Mouse (Mus musculus) myocyte (in vitro differentiated cells): ENCODE measurements around the gene Galnt6. TPM values are rescaled to one million over a fixed set of nuclear protein-coding genes. Genes with fewer than 3 reads are reported as not detected.

Experiments used
- H3K27me3 ChIP-seq: one replicate; pipeline ENCODE4 v1.6.1; 2011; ENCODE audit not compliant: control insufficient read depth, insufficient read depth, insufficient read length
- H3K36me3 ChIP-seq: one replicate; pipeline ENCODE4 v1.6.1; 2011; ENCODE audit not compliant: control insufficient read depth, insufficient read depth
- H3K4me2 ChIP-seq: one replicate; pipeline ENCODE4 v1.6.1; 2011; ENCODE audit warnings: low read depth, control low read depth
- H3K4me3 ChIP-seq: one replicate; pipeline ENCODE4 v1.5.1; 2011; ENCODE audit warnings: mild to moderate bottlenecking, control low read depth, moderate library complexity
- H3K79me2 ChIP-seq: one replicate; pipeline ENCODE4 v1.6.1; 2011; ENCODE audit not compliant: control insufficient read depth, insufficient read depth
- H3ac ChIP-seq: one replicate; pipeline ENCODE4 v1.6.1; 2011; ENCODE audit not compliant: control insufficient read depth, insufficient read length
- CEBPB ChIP-seq: IDR thresholded peaks from 2 replicates; pipeline ENCODE4 v1.6.1; 2011; ENCODE audit warnings: mild to moderate bottlenecking, moderate library complexity; ENCODE audit not compliant: poor library complexity, insufficient read depth, severe bottlenecking
- E2F4 ChIP-seq: IDR thresholded peaks from one replicate; pipeline ENCODE4 v1.6.1; 2011; ENCODE audit warnings: mild to moderate bottlenecking, control low read depth, moderate library complexity; ENCODE audit not compliant: insufficient read depth
- MAX ChIP-seq: IDR thresholded peaks from one replicate; pipeline ENCODE4 v1.6.1; 2011; ENCODE audit warnings: low read depth, mild to moderate bottlenecking, control low read depth
- MYOD1 ChIP-seq, 3 experiments: IDR thresholded peaks; one replicate each; pipeline ENCODE4 v1.6.1; 2011; ENCODE audit warnings: control low read depth in 2 of 3, low read depth in 2 of 3, mild to moderate bottlenecking in 2 of 3, moderate library complexity in 1 of 3; ENCODE audit not compliant: insufficient read length in 2 of 3, control insufficient read depth in 1 of 3
- MYOG ChIP-seq, 3 experiments: IDR thresholded peaks; one replicate each; pipeline ENCODE4 v1.6.1; 2011; ENCODE audit warnings: control low read depth in 2 of 3, low read depth in 2 of 3, mild to moderate bottlenecking in 2 of 3; ENCODE audit not compliant: insufficient read length in 2 of 3, control insufficient read depth in 1 of 3, insufficient read depth in 1 of 3
- POLR2A ChIP-seq: IDR thresholded peaks from one replicate; pipeline ENCODE4 v1.6.1; 2011; ENCODE audit warnings: low read depth, mild to moderate bottlenecking, control low read depth, moderate library complexity; ENCODE audit not compliant: insufficient read length
- POLR2AphosphoS2 ChIP-seq: IDR thresholded peaks from one replicate; pipeline ENCODE4 v1.6.1; 2011; ENCODE audit warnings: low read depth, control low read depth; ENCODE audit not compliant: insufficient read length
- REST ChIP-seq: IDR thresholded peaks from one replicate; pipeline ENCODE4 v1.6.1; 2011; ENCODE audit warnings: mild to moderate bottlenecking, control low read depth, moderate library complexity; ENCODE audit not compliant: insufficient read depth, insufficient read length
- SRF ChIP-seq: IDR thresholded peaks from one replicate; pipeline ENCODE4 v1.6.1; 2011; ENCODE audit warnings: low read depth; ENCODE audit not compliant: control insufficient read depth, insufficient read length
- TCF12 ChIP-seq: IDR thresholded peaks from one replicate; pipeline ENCODE4 v1.6.1; 2011; ENCODE audit warnings: mild to moderate bottlenecking, control low read depth; ENCODE audit not compliant: poor library complexity, insufficient read depth, severe bottlenecking
- TCF3 ChIP-seq: IDR thresholded peaks from one replicate; pipeline ENCODE4 v1.6.1; 2011; ENCODE audit warnings: low read depth, control low read depth; ENCODE audit not compliant: insufficient read length
- USF1 ChIP-seq: IDR thresholded peaks from one replicate; pipeline ENCODE4 v1.6.1; 2011; ENCODE audit warnings: low read depth, mild to moderate bottlenecking, control low read depth, moderate library complexity
- polyA plus RNA-seq: library from polyadenylated mRNA; unstranded; fragments of >200 nt; fragmentation: generic; extraction: Trizol; gene quantifications from one replicate; pipeline ENCODE4 v1.2.1, GENCODE M21; 2012; ENCODE audit warnings: missing spikeins

The Galnt6 gene
- polyA plus RNA-seq, 1 experiment, result 26.0 TPM

DNA sequence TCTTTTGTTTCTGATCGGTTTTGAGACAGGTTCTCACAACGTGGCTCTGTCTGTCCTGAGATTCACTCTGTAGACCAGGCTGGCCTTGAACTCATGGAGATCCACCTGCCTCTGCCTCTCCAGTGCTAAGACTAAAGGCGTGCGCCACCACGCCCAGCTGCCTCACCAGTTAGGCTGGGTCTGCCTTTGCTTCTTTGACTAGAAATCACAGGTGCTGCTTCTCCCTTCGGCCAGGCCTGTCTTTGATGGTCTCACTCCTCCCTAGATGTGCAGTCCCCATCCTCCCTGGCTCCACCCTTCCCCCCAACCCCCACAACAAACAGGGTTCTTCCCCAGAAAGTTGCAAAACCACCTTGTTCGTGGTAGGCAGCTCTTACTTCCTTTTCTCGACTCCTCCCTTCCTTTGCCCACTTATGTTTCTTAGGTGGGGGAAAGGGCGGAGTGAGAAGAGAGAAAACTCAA lies 64.3 kb downstream of the Galnt6 start:
- Histone ChIP-seq H3ac (no peak overlapping the region), H3K4me3 (no peak overlapping the region), H3K79me2 (no peaks in the 10 kb centered on the region), H3K4me2 (no peak overlapping the region), H3K36me3 (no peaks in the 10 kb centered on the region), H3K27me3 (peaks cover 35% of the 10 kb centered on the region)
- TF ChIP-seq POLR2A, result no peak
- TF ChIP-seq USF1, result no peak
- no peak for TF ChIP-seq SRF
- no peak for TF ChIP-seq MAX
- no peak for TF ChIP-seq MYOD1 (IDR thresholded peaks at IDR 0.05; ENCODE audit: control insufficient read depth in 1 of 3, insufficient read length in 2 of 3, low read depth in 2 of 3)
- TF ChIP-seq REST, result no peak

DNA sequence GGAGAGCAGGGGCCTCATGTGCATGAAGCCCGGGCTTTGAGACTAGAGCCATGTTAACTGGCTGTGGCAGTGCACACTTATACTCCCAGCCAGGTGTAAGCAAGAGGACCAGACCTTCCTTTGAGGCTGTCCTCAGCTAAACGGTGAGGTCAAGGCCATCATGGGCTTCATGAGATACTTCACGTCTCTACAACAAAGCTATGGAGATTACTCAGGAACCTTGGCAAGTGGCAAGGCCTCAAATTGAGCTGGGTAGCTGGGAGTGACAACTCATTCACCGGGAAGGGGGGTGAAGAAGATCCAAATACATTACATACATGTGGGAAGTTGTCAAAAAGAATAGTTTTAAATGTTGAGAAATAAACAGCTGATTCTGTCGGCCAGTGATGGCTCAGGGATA lies 68.4 kb downstream of the Galnt6 start:
- no peak overlapping the region for H3ac ChIP-seq
- TF ChIP-seq POLR2A, result no peak
- no peak for TF ChIP-seq E2F4
- no peak for TF ChIP-seq MAX
- no peak for TF ChIP-seq USF1
- TF ChIP-seq POLR2AphosphoS2, result no peak
- no peak for TF ChIP-seq TCF12
- TF ChIP-seq SRF, result no peak
- no peak for TF ChIP-seq REST
- no peak for TF ChIP-seq MYOG (IDR thresholded peaks at IDR 0.05; ENCODE audit: control insufficient read depth in 1 of 3, insufficient read depth in 1 of 3, insufficient read length in 2 of 3, low read depth in 2 of 3)
- no peak for TF ChIP-seq TCF3
- TF ChIP-seq MYOD1 (IDR thresholded peaks at IDR 0.05; ENCODE audit: control insufficient read depth in 1 of 3, insufficient read length in 2 of 3, low read depth in 2 of 3), result no peak
- no peak for TF ChIP-seq CEBPB
- peaks cover 46% of the 10 kb centered on the region for H3K27me3 ChIP-seq
- H3K79me2 ChIP-seq, result no peaks in the 10 kb centered on the region
- H3K36me3 ChIP-seq, result no peaks in the 10 kb centered on the region
- H3K4me3 ChIP-seq, result no peak overlapping the region
- no peak overlapping the region for H3K4me2 ChIP-seq

DNA sequence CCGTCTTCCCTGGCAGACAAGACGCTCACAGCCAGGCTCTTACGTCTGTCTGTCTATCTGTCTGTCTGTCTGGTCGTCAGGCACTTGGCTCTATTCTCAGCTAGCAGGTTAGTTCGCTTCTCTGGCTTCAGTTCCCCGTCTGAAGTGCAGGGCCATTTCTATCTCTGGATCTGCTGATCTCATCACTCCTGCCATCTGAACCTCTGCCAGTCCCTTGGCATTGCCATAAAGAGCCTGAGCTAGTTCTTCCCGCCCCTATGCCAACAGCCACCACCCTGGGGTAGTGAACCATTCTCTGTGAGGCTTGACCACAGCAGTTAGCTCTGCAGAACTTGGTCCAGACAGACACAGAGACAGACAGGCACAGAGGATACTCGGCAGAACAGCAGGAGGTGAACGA lies 68.9 kb downstream of the Galnt6 start:
- no peak overlapping the region for H3K4me3 ChIP-seq
- no peak for TF ChIP-seq TCF3

DNA sequence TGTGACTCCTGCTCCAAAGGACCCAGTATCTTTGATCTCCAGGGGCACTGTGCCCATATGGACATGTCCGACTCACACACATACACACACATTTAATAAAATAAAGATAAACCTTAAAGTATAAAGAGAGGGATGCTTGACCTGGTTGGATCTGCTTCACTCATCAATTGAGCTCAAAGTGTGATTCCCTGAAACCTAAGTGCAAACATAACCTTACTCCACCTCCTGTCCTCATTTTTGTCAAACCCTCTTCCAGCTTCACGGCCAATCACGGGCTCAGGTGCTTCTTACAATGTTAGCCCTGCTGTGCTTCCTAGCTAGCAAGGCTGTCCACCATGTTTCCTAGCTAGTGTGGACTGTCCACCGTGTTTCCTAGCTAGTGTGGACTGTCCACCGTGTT lies 74.0 kb downstream of the Galnt6 start:
- H3ac ChIP-seq, result no peak overlapping the region
- no peak overlapping the region for H3K4me3 ChIP-seq
- no peaks in the 10 kb centered on the region for H3K36me3 ChIP-seq
- H3K4me2 ChIP-seq, result no peak overlapping the region
- peaks cover 41% of the 10 kb centered on the region for H3K27me3 ChIP-seq
- TF ChIP-seq MYOD1 (IDR thresholded peaks at IDR 0.05; ENCODE audit: control insufficient read depth in 1 of 3, insufficient read length in 2 of 3, low read depth in 2 of 3), result no peak
- TF ChIP-seq SRF, result no peak
- no peak for TF ChIP-seq TCF3
- no peak for TF ChIP-seq USF1
- no peaks in the 10 kb centered on the region for H3K79me2 ChIP-seq

More for the DNA sequence above, 68.9 kb downstream of the Galnt6 start:
- Histone ChIP-seq H3K79me2 (no peaks in the 10 kb centered on the region), H3K27me3 (peaks cover 51% of the 10 kb centered on the region), H3ac (no peak overlapping the region), H3K36me3 (no peaks in the 10 kb centered on the region), H3K4me2 (no peak overlapping the region)

DNA sequence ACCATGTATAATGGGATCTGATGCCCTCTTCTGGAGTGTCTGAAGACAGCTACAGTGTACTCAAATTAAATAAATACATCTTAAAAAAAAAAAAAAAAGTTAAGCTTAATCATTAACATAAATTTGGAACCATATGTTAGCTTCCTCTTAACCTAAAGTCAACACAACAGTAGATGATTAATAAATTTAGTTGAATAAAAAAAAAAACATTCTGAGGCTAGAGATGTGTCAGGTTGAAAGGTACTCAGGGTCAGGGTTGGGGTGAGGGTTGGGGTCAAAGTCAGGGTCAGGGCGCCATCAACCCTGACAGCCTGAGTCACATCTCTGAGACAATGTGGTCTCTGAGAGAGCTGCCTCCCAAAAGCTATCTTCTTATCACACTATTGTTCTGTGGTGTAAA lies 74.9 kb downstream of the Galnt6 start:
- H3ac ChIP-seq, result no peak overlapping the region
- no peaks in the 10 kb centered on the region for H3K36me3 ChIP-seq
- no peak overlapping the region for H3K4me2 ChIP-seq
- TF ChIP-seq SRF (no peak), MYOG (IDR thresholded peaks at IDR 0.05; ENCODE audit: control insufficient read depth in 1 of 3, insufficient read depth in 1 of 3, insufficient read length in 2 of 3, low read depth in 2 of 3) (no peak), TCF3 (no peak), E2F4 (no peak), USF1 (no peak), MAX (no peak), CEBPB (no peak), POLR2AphosphoS2 (no peak), MYOD1 (IDR thresholded peaks at IDR 0.05; ENCODE audit: control insufficient read depth in 1 of 3, insufficient read length in 2 of 3, low read depth in 2 of 3) (no peak), REST (no peak), TCF12 (no peak), POLR2A (no peak)
- no peak overlapping the region for H3K4me3 ChIP-seq
- peaks cover 45% of the 10 kb centered on the region for H3K27me3 ChIP-seq
- no peaks in the 10 kb centered on the region for H3K79me2 ChIP-seq

DNA sequence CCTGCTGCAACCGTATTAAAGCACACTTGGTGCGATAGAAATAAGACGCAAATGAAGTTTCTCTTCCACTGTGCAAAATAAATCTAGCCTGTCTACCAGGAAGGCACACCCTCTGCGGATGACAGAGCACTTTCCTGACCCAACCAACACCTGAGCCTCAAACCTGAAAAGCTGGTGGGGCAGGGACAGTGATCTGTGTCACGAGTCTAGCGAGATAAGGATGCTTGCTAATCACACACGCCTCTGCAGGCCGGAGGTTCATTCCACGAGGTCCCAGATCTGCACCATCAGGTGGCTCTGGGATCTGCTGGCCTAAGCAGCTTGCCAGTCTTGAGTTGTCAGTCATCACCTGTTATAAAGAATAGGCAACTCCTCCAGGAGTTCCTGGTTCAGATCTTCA lies 77.6 kb downstream of the Galnt6 start:
- Histone ChIP-seq H3K27me3 (peaks cover 38% of the 10 kb centered on the region), H3ac (no peak overlapping the region), H3K79me2 (no peaks in the 10 kb centered on the region), H3K4me3 (no peak overlapping the region), H3K36me3 (no peaks in the 10 kb centered on the region), H3K4me2 (no peak overlapping the region)
- TF ChIP-seq CEBPB (no peak), POLR2A (no peak), POLR2AphosphoS2 (no peak), MAX (no peak), MYOG (IDR thresholded peaks at IDR 0.05; ENCODE audit: control insufficient read depth in 1 of 3, insufficient read depth in 1 of 3, insufficient read length in 2 of 3, low read depth in 2 of 3) (no peak), E2F4 (no peak), SRF (no peak), TCF12 (no peak), REST (no peak), MYOD1 (IDR thresholded peaks at IDR 0.05; ENCODE audit: control insufficient read depth in 1 of 3, insufficient read length in 2 of 3, low read depth in 2 of 3) (no peak), TCF3 (no peak), USF1 (no peak)
